Mouse (Mus musculus): Measurements from ENCODE around the gene Cenpn. TPM values are rescaled to one million over a fixed set of nuclear protein-coding genes. Genes with fewer than 3 reads are reported as not detected.

Gene Cenpn
- total and polyA plus RNA-seq, 2 experiments from 2014 or later, result 4.3 to 8.4 TPM

DNA sequence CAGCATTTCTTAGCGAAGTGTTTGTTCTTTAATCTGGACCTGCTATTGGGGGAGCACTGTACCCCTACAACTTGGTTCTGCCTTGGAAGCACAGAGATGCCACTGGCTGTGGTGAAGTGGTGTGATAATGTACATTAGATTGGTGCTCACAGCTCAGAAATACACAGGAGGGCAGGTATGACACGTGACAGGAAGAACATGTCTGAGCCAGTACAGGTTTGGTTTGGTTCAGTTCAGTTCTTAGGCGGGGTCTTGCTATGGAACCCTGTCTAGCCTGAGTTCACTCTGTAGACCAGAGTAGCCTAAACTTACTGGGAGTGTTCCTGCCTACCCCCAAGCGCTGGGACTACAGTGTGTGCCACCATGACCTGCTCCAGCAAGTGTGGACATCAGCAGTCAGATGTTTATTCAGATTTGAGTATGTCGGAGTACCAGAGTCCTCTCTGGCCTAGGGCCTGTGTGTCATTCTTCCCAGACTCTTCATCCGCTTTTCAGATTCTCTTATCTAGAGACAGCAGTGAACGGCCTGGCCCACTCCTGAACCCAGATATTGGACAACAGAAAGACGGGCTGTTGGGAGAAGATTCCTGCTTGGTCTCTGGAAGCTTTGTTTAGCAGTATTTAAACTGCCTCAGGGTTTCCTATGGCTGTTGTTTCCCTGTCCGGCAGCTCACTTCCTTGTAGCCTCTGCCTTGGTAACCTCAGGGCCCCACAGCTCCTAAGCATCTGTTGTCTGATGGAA, 23.8 kb downstream of the Cenpn start:
- Histone ChIP-seq H3K4me3 (ENCODE audit: low read length) (no peak overlapping the region), H3K27ac (no peak overlapping the region), H3K27me3 (ENCODE audit: insufficient read depth, low read length) (no peaks in the 10 kb centered on the region), H3K9me3 (ENCODE audit: low read length) (no peaks in the 10 kb centered on the region), H3K4me2 (ENCODE audit: low read depth, low read length) (no peak overlapping the region), H3K9ac (replicated peaks; ENCODE audit: low read length) (no peak overlapping the region), H3K4me1 (ENCODE audit: insufficient read depth, low read length) (peaks cover 11% of the 10 kb centered on the region; the same call in 1 of the 2 replicates), H3K36me3 (ENCODE audit: insufficient read depth, low read length) (no peaks in the 10 kb centered on the region)
- TF ChIP-seq CTCF (IDR thresholded peaks at IDR 0.05; ENCODE audit: low read depth), result no peak
- no peak for ATAC-seq
- 88% methylated on average over 9 of the region's 9 CpGs for WGBS
- no peak for DNase-seq (ENCODE audit: low spot score)

DNA sequence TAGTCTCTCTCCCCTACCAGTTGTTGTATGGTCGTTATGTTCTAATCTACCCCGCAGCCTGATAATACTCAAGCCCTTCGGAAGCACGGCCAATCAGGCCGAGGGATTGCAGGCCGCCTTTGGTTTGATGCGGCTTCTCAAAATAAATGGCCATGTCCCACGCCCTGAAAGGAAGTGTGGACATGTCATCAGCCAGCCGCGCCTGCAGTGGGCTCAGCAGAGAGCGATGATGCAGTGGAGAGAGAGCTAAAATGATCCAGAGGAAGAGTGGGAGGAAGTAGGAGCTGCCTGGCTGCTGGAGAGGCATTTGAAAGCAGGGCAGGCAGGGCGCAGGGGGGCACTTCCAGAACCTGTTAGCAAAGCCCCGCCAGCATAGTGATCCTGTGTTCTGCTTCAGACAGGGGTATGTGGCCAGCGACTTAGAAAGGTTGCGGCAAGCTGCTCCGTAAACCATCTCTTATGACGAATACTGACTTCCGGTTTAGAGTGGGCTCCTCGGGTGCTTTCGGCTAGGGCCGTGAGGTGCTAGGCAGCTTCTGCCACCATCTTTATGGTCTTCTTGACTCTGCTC, 24.8 kb downstream of the Cenpn start:
- DNase-seq (ENCODE audit: low spot score), result no peak
- no peaks in the 10 kb centered on the region for H3K36me3 ChIP-seq (ENCODE audit: insufficient read depth, low read length)
- H3K4me3 ChIP-seq (ENCODE audit: low read length), result no peak overlapping the region
- H3K4me1 ChIP-seq (ENCODE audit: insufficient read depth, low read length), result peaks cover 11% of the 10 kb centered on the region; the same call in 1 of the 2 replicates
- H3K4me2 ChIP-seq (ENCODE audit: low read depth, low read length), result no peak overlapping the region
- no peak for ATAC-seq
- TF ChIP-seq CTCF (IDR thresholded peaks at IDR 0.05; ENCODE audit: low read depth), result no peak
- no peaks in the 10 kb centered on the region for H3K27me3 ChIP-seq (ENCODE audit: insufficient read depth, low read length)
- no peaks in the 10 kb centered on the region for H3K9me3 ChIP-seq (ENCODE audit: low read length)
- no peak overlapping the region for H3K27ac ChIP-seq
- 82% methylated on average over 21 of the region's 21 CpGs for WGBS
- H3K9ac ChIP-seq (replicated peaks; ENCODE audit: low read length), result no peak overlapping the region

GRCm38 (mm10) chr8:116946851-116947250, 25.3 kb downstream of the Cenpn start:
- WGBS, result 82% methylated on average over 6 of the region's 6 CpGs
- Histone ChIP-seq H3K4me2 (ENCODE audit: low read depth, low read length) (no peak overlapping the region), H3K4me3 (ENCODE audit: low read length) (no peak overlapping the region), H3K9ac (replicated peaks; ENCODE audit: low read length) (no peak overlapping the region), H3K9me3 (ENCODE audit: low read length) (no peaks in the 10 kb centered on the region), H3K36me3 (ENCODE audit: insufficient read depth, low read length) (no peaks in the 10 kb centered on the region), H3K27ac (no peak overlapping the region), H3K4me1 (ENCODE audit: insufficient read depth, low read length) (peaks cover 11% of the 10 kb centered on the region; the same call in 1 of the 2 replicates), H3K27me3 (ENCODE audit: insufficient read depth, low read length) (no peaks in the 10 kb centered on the region)
- ATAC-seq (no peak), DNase-seq (ENCODE audit: low spot score) (no peak)
- TF ChIP-seq CTCF (IDR thresholded peaks at IDR 0.05; ENCODE audit: low read depth), result no peak

DNA sequence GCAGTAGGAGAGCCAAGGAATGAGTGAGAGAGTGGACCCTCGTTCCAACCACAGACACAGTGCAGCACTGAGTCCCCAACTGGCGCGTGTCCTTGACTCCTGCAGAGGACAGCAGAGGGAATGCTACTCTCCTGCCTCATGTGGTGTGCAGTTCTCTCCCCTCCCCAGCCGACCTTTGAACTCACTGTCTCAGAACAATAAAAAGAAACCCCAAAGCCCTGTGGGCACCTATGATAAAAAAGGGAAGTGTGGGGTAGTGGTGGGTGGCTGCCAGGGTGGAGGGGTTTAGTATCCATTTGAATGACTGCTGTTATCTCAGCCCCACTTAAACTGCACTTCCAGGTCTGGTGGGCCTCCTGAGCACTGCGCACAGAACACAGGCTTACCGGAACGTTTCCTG, 26.1 kb downstream of the Cenpn start:
- WGBS, result 87% methylated on average over 7 of the region's 7 CpGs

GRCm38 (mm10) chr8:116951369-116951768, 29.8 kb downstream of the Cenpn start:
- no peak for DNase-seq (ENCODE audit: low spot score)
- 57% methylated on average over 5 of the region's 5 CpGs for WGBS

More for the DNA sequence above, 26.1 kb downstream of the Cenpn start:
- ATAC-seq, result no peak
- H3K27ac ChIP-seq, result no peak overlapping the region
- no peak overlapping the region for H3K4me3 ChIP-seq (ENCODE audit: low read length)
- peaks cover 11% of the 10 kb centered on the region; the same call in 1 of the 2 replicates for H3K4me1 ChIP-seq (ENCODE audit: insufficient read depth, low read length)
- no peak overlapping the region for H3K9ac ChIP-seq (replicated peaks; ENCODE audit: low read length)
- H3K36me3 ChIP-seq (ENCODE audit: insufficient read depth, low read length), result no peaks in the 10 kb centered on the region
- DNase-seq (ENCODE audit: low spot score), result no peak
- no peaks in the 10 kb centered on the region for H3K27me3 ChIP-seq (ENCODE audit: insufficient read depth, low read length)
- H3K9me3 ChIP-seq (ENCODE audit: low read length), result no peaks in the 10 kb centered on the region
- TF ChIP-seq CTCF (IDR thresholded peaks at IDR 0.05; ENCODE audit: low read depth), result no peak
- no peak overlapping the region for H3K4me2 ChIP-seq (ENCODE audit: low read depth, low read length)

GRCm38 (mm10) chr8:116951778-116952177, 30.2 kb downstream of the Cenpn start:
- Histone ChIP-seq H3K9ac (replicated peaks; ENCODE audit: low read length) (no peak overlapping the region), H3K9me3 (ENCODE audit: low read length) (no peaks in the 10 kb centered on the region), H3K27me3 (ENCODE audit: insufficient read depth, low read length) (no peaks in the 10 kb centered on the region), H3K4me2 (ENCODE audit: low read depth, low read length) (no peak overlapping the region), H3K4me3 (ENCODE audit: low read length) (no peak overlapping the region), H3K4me1 (ENCODE audit: insufficient read depth, low read length) (no peaks in the 10 kb centered on the region), H3K36me3 (ENCODE audit: insufficient read depth, low read length) (peaks cover 26% of the 10 kb centered on the region; the same call in 1 of the 2 replicates), H3K27ac (no peak overlapping the region)
- 97% methylated on average over 2 of the region's 2 CpGs for WGBS
- ATAC-seq (no peak), DNase-seq (ENCODE audit: low spot score) (no peak)
- no peak for TF ChIP-seq CTCF (IDR thresholded peaks at IDR 0.05; ENCODE audit: low read depth)

More at GRCm38 (mm10) chr8:116951369-116951768, 29.8 kb downstream of the Cenpn start:
- peaks cover 22% of the 10 kb centered on the region; the same call in 1 of the 2 replicates for H3K36me3 ChIP-seq (ENCODE audit: insufficient read depth, low read length)
- no peak overlapping the region for H3K9ac ChIP-seq (replicated peaks; ENCODE audit: low read length)
- no peak for TF ChIP-seq CTCF (IDR thresholded peaks at IDR 0.05; ENCODE audit: low read depth)
- no peak overlapping the region for H3K4me2 ChIP-seq (ENCODE audit: low read depth, low read length)
- H3K9me3 ChIP-seq (ENCODE audit: low read length), result no peaks in the 10 kb centered on the region
- no peak overlapping the region for H3K4me3 ChIP-seq (ENCODE audit: low read length)
- no peaks in the 10 kb centered on the region for H3K4me1 ChIP-seq (ENCODE audit: insufficient read depth, low read length)
- no peak overlapping the region for H3K27ac ChIP-seq
- no peak for ATAC-seq
- no peaks in the 10 kb centered on the region for H3K27me3 ChIP-seq (ENCODE audit: insufficient read depth, low read length)

- WGBS, result 95% methylated on average over 8 of the region's 8 CpGs
- TF ChIP-seq CTCF (IDR thresholded peaks at IDR 0.05; ENCODE audit: low read depth), result no peak
- DNase-seq (ENCODE audit: low spot score), result no peak
- no peaks in the 10 kb centered on the region for H3K4me1 ChIP-seq (ENCODE audit: insufficient read depth, low read length)
- no peaks in the 10 kb centered on the region for H3K27me3 ChIP-seq (ENCODE audit: insufficient read depth, low read length)
- H3K27ac ChIP-seq, result no peak overlapping the region
- H3K9ac ChIP-seq (replicated peaks; ENCODE audit: low read length), result no peak overlapping the region
- H3K4me3 ChIP-seq (ENCODE audit: low read length), result no peak overlapping the region
- H3K4me2 ChIP-seq (ENCODE audit: low read depth, low read length), result no peak overlapping the region
- peaks cover 33% of the 10 kb centered on the region; the same call in 1 of the 2 replicates for H3K36me3 ChIP-seq (ENCODE audit: insufficient read depth, low read length)
- H3K9me3 ChIP-seq (ENCODE audit: low read length), result no peaks in the 10 kb centered on the region
- no peak for ATAC-seq
Measured at GRCm38 (mm10) chr8:116952428-116952827, 30.9 kb downstream of the Cenpn start.
